Mouse (Mus musculus) CH12.LX (cell line): Measurements from ENCODE around the gene C5ar1. TPM values are rescaled to one million over a fixed set of nuclear protein-coding genes. Genes with fewer than 3 reads are reported as not detected.

Experiments used
- DNase-seq: peaks from one replicate; pipeline ENCODE4 v3.0.0-alpha.2; 2013; ENCODE audit errors: extremely low read depth
- H3K27ac ChIP-seq: 2 replicates; pipeline ENCODE4 v1.5.1; 2012; ENCODE audit warnings: low read depth, mild to moderate bottlenecking, control low read depth, moderate library complexity; ENCODE audit not compliant: insufficient read depth
- H3K27me3 ChIP-seq: replicated peaks from 2 replicates; pipeline ENCODE3; 2012; ENCODE audit warnings: inconsistent platforms
- H3K36me3 ChIP-seq, 2 experiments: replicated peaks in 1 of 2; 2 replicates each; pipeline versions ENCODE3 to v1.6.1; 2012; ENCODE audit warnings: inconsistent platforms in 1 of 2, low read length in 1 of 2, mild to moderate bottlenecking in 1 of 2, mixed read lengths in 1 of 2, moderate library complexity in 1 of 2; ENCODE audit not compliant: control insufficient read depth in 1 of 2, insufficient read depth in 1 of 2
- H3K4me1 ChIP-seq, 2 experiments: 2 replicates each; pipeline ENCODE4 v1.6.1; 2012; ENCODE audit warnings: inconsistent platforms in 1 of 2, moderate library complexity in 1 of 2; ENCODE audit not compliant: insufficient read depth in 2 of 2, control insufficient read depth in 1 of 2
- H3K4me2 ChIP-seq: 2 replicates; pipeline ENCODE4 v1.6.1; 2012; ENCODE audit warnings: low read depth, mild to moderate bottlenecking, control low read depth; ENCODE audit not compliant: poor library complexity, insufficient read depth, severe bottlenecking
- H3K4me3 ChIP-seq, 3 experiments: fragments of 150-350 bp in 1 of 3; sonication (generic) in 1 of 3; replicated peaks in 1 of 3; 2 replicates each; pipeline versions ENCODE3 to v1.5.1; 2011 to 2012; ENCODE audit warnings: low read depth in 2 of 3, low read length in 2 of 3, mild to moderate bottlenecking in 2 of 3, moderate library complexity in 2 of 3, control low read depth in 1 of 3, improper control_type of control experiment in 1 of 3, inconsistent platforms in 1 of 3, mixed read lengths in 1 of 3; ENCODE audit not compliant: poor library complexity in 1 of 3
- H3K79me2 ChIP-seq: replicated peaks from 2 replicates; pipeline ENCODE4 v1.6.1; 2012; ENCODE audit warnings: mild to moderate bottlenecking, moderate library complexity; ENCODE audit not compliant: control insufficient read depth, poor library complexity, insufficient read depth, severe bottlenecking; ENCODE audit errors: extremely low read depth
- H3K9ac ChIP-seq: 2 replicates; pipeline ENCODE4 v1.6.1; 2012; ENCODE audit warnings: low read depth, mild to moderate bottlenecking, control low read depth, moderate library complexity; ENCODE audit not compliant: insufficient read depth
- H3K9me3 ChIP-seq: replicated peaks from 2 replicates; pipeline ENCODE3; 2012; ENCODE audit warnings: low read length, inconsistent platforms, mixed read lengths
- CHD1 ChIP-seq: IDR thresholded peaks from 2 replicates; pipeline ENCODE4 v1.6.1; 2012; ENCODE audit warnings: low read depth, low read length, improper control_type of control experiment, inconsistent platforms
- CHD2 ChIP-seq: IDR thresholded peaks from 2 replicates; pipeline ENCODE4 v1.6.1; 2011; ENCODE audit warnings: low read length, improper control_type of control experiment
- CTCF ChIP-seq, 2 experiments: IDR thresholded peaks in 1 of 2; conservative IDR thresholded peaks in 1 of 2; 2 replicates each; pipeline ENCODE4 v1.5.1; 2011 to 2012; ENCODE audit warnings: low read depth in 2 of 2, low read length in 2 of 2, improper control_type of control experiment in 1 of 2, inconsistent platforms in 1 of 2, mild to moderate bottlenecking in 1 of 2, moderate library complexity in 1 of 2
- E2F4 ChIP-seq: IDR thresholded peaks from 2 replicates; pipeline ENCODE4 v1.6.1; 2011; ENCODE audit warnings: low read depth, low read length, improper control_type of control experiment; ENCODE audit not compliant: insufficient replicate concordance
- GABPA ChIP-seq: IDR thresholded peaks from 2 replicates; pipeline ENCODE4 v1.6.1; 2012; ENCODE audit warnings: low read depth, low read length, improper control_type of control experiment, inconsistent platforms; ENCODE audit not compliant: insufficient replicate concordance
- HCFC1 ChIP-seq: IDR thresholded peaks from 2 replicates; pipeline ENCODE4 v1.6.1; 2012; ENCODE audit warnings: low read depth, mild to moderate bottlenecking, inconsistent platforms, low read length, improper control_type of control experiment
- IRF4 ChIP-seq: IDR thresholded peaks from 2 replicates; pipeline ENCODE4 v1.6.1; 2014; ENCODE audit warnings: low read depth, mild to moderate bottlenecking, inconsistent platforms, low read length, improper control_type of control experiment
- JUND ChIP-seq: conservative IDR thresholded peaks from 2 replicates; pipeline ENCODE4 v1.6.1; 2011; ENCODE audit warnings: low read depth, low read length, improper control_type of control experiment
- KAT2A ChIP-seq: IDR thresholded peaks from 2 replicates; pipeline ENCODE4 v1.6.1; 2012; ENCODE audit warnings: low read length, improper control_type of control experiment, inconsistent platforms; ENCODE audit not compliant: insufficient replicate concordance
- MEF2A ChIP-seq: IDR thresholded peaks from 2 replicates; pipeline ENCODE4 v1.6.1; 2014; ENCODE audit warnings: low read depth, mild to moderate bottlenecking, inconsistent platforms, low read length, improper control_type of control experiment, borderline replicate concordance
- MXI1 ChIP-seq: IDR thresholded peaks from 2 replicates; pipeline ENCODE4 v1.6.1; 2011; ENCODE audit warnings: mild to moderate bottlenecking, low read depth, low read length, improper control_type of control experiment
- NELFE ChIP-seq: IDR thresholded peaks from 2 replicates; pipeline ENCODE4 v1.6.1; 2011; ENCODE audit warnings: low read depth, low read length, improper control_type of control experiment
- PAX5 ChIP-seq: IDR thresholded peaks from 2 replicates; pipeline ENCODE4 v1.6.1; 2012; ENCODE audit warnings: low read length, inconsistent platforms, mixed read lengths
- POLR2AphosphoS2 ChIP-seq: IDR thresholded peaks from 2 replicates; pipeline ENCODE4 v1.6.1; 2011; ENCODE audit warnings: low read depth, low read length, improper control_type of control experiment
- RAD21 ChIP-seq: IDR thresholded peaks from 2 replicates; pipeline ENCODE4 v1.6.1; 2011; ENCODE audit warnings: low read depth, mild to moderate bottlenecking, low read length, improper control_type of control experiment, moderate library complexity
- RCOR1 ChIP-seq: conservative IDR thresholded peaks from 2 replicates; pipeline ENCODE4 v1.6.1; 2012; ENCODE audit warnings: low read depth, mild to moderate bottlenecking, inconsistent platforms, low read length, improper control_type of control experiment
- SIN3A ChIP-seq: IDR thresholded peaks from 2 replicates; pipeline ENCODE4 v1.6.1; 2012; ENCODE audit warnings: low read length, improper control_type of control experiment, inconsistent platforms
- TBP ChIP-seq: conservative IDR thresholded peaks from 2 replicates; pipeline ENCODE4 v1.6.1; 2011; ENCODE audit warnings: low read depth, low read length, improper control_type of control experiment
- USF1 ChIP-seq: IDR thresholded peaks from 2 replicates; pipeline ENCODE4 v1.6.1; 2014; ENCODE audit warnings: low read depth, mild to moderate bottlenecking, inconsistent platforms, low read length, improper control_type of control experiment
- USF2 ChIP-seq: conservative IDR thresholded peaks from 2 replicates; pipeline ENCODE4 v1.6.1; 2011; ENCODE audit warnings: low read depth, low read length, improper control_type of control experiment
- ZKSCAN1 ChIP-seq: IDR thresholded peaks from 2 replicates; pipeline ENCODE4 v1.6.1; 2012; ENCODE audit warnings: low read depth, inconsistent platforms, low read length, improper control_type of control experiment, borderline replicate concordance
- ZNF384 ChIP-seq: IDR thresholded peaks from 2 replicates; pipeline ENCODE4 v1.6.1; 2012; ENCODE audit warnings: low read depth, low read length, improper control_type of control experiment, inconsistent platforms
- dilution Hi-C: fragments of 300-500 bp; cut with MboI; formaldehyde crosslinking; loops from 2 replicates; pipeline ENCODE4 v1.14.3; 2020; ENCODE audit warnings: low sequenced_read_pairs; ENCODE audit not compliant: extremely low pct_unique_long_range_greater_than_20kb, extremely low pct_ligation_motif_present
- in situ Hi-C: fragments of 300-500 bp; cut with MboI; formaldehyde crosslinking; loops from 3 replicates; pipeline ENCODE4 v1.14.3; 2019; ENCODE audit warnings: low sequenced_read_pairs, low pct_ligation_motif_present, low pct_unique_long_range_greater_than_20kb, mixed read lengths
- polyA plus RNA-seq: library from polyadenylated mRNA; unstranded; fragments of >175 nt; gene quantifications from 2 replicates; pipeline ENCODE4 v1.2.1, GENCODE M21; 2012; ENCODE audit warnings: low read depth; ENCODE audit not compliant: insufficient read length
- total RNA-seq, 2 experiments: library from RNA; depleted of rRNA; stranded (reverse); fragments of 300-350 nt in 1 of 2; fragments of >200 nt in 1 of 2; gene quantifications; 2 replicates each; pipeline ENCODE4 v1.2.3; 2012 to 2014

Gene C5ar1
- total and polyA plus RNA-seq, 3 experiments, result not detected

GRCm38 (mm10) chr7:16285450-16286025 is 26.2 kb upstream of the C5ar1 start:
- in situ Hi-C loops, result no loop called here
- peak overlapping the region; percentile 52 for H3K4me2 ChIP-seq
- TF ChIP-seq TBP, result no peak
- peak; percentile 33; the same call in 1 of the 2 replicates for TF ChIP-seq SIN3A
- TF ChIP-seq, all 38 proteins: peak for 1

GRCm38 (mm10) chr7:16284904-16285303 is 25.6 kb upstream of the C5ar1 start:
- peak overlapping the region in 1 of 3 experiments; percentile 62 for H3K4me3 ChIP-seq
- TF ChIP-seq CTCF (conservative IDR thresholded peaks at IDR 0.05 in 1 of 2, IDR thresholded peaks at IDR 0.05 in 1 of 2; ENCODE audit: low read depth in 2 of 2, low read length in 2 of 2), result no peak
- TF ChIP-seq RCOR1, result no peak
- TF ChIP-seq KAT2A, result no peak
- no peak for TF ChIP-seq SIN3A
- no peak for TF ChIP-seq NELFE
- TF ChIP-seq ZKSCAN1, result no peak
- no peak for TF ChIP-seq RAD21
- TF ChIP-seq CHD1, result no peak
- TF ChIP-seq, all 38 proteins: peak for 0
- H3K27ac ChIP-seq, result no peak overlapping the region
- H3K4me1 ChIP-seq, result peaks cover 0 to 14% of the 10 kb centered on the region in 2 experiments; a peak in 2 of 4 replicates
- H3K79me2 ChIP-seq, result peaks cover 12% of the 10 kb centered on the region
- no peaks in the 10 kb centered on the region for H3K9me3 ChIP-seq
- no peak overlapping the region for H3K9ac ChIP-seq
- H3K27me3 ChIP-seq, result no peaks in the 10 kb centered on the region
- DNase-seq, result no peak
- in situ Hi-C loops (no loop called here), dilution Hi-C loops (no loop called here)
- peaks cover 39 to 48% of the 10 kb centered on the region in 2 experiments for H3K36me3 ChIP-seq
- H3K4me2 ChIP-seq, result peak overlapping the region; percentile 52

More at GRCm38 (mm10) chr7:16285450-16286025, 26.2 kb upstream of the C5ar1 start:
- dilution Hi-C loops, result no loop called here
- no peaks in the 10 kb centered on the region for H3K9me3 ChIP-seq
- H3K36me3 ChIP-seq, result peaks cover 35 to 43% of the 10 kb centered on the region in 2 experiments
- 0 out of 2 replicates have a peak overlapping the region, but pooled peaks have one; percentile 21 for H3K9ac ChIP-seq
- peaks cover 12% of the 10 kb centered on the region for H3K79me2 ChIP-seq
- no peaks in the 10 kb centered on the region for H3K27me3 ChIP-seq
- H3K4me1 ChIP-seq, result peaks cover 0 to 14% of the 10 kb centered on the region in 2 experiments; a peak in 2 of 4 replicates
- DNase-seq, result peak; percentile 70
- H3K27ac ChIP-seq, result no peak overlapping the region
- peak overlapping the region; percentile 59 to 62 (median 60) for H3K4me3 ChIP-seq

- DNase-seq, result no peak
- in situ Hi-C loops (no loop called here), dilution Hi-C loops (no loop called here)
- Histone ChIP-seq H3K27ac (no peak overlapping the region), H3K4me2 (no peak overlapping the region), H3K9ac (no peak overlapping the region), H3K79me2 (peaks cover 12% of the 10 kb centered on the region), H3K9me3 (no peaks in the 10 kb centered on the region), H3K4me3 (no peak overlapping the region), H3K27me3 (no peaks in the 10 kb centered on the region), H3K4me1 (peaks cover 0 to 14% of the 10 kb centered on the region in 2 experiments; a peak in 2 of 4 replicates), H3K36me3 (peaks cover 40 to 55% of the 10 kb centered on the region in 2 experiments)
- TF ChIP-seq IRF4 (no peak), KAT2A (no peak), SIN3A (no peak), JUND (no peak), HCFC1 (no peak), MEF2A (no peak), USF1 (no peak), ZNF384 (no peak), USF2 (no peak), MXI1 (no peak), E2F4 (no peak), NELFE (no peak), PAX5 (no peak), CHD2 (no peak), GABPA (no peak), POLR2AphosphoS2 (no peak)
Measured at GRCm38 (mm10) chr7:16284001-16284400, 24.7 kb upstream of the C5ar1 start.
